Mouse (Mus musculus): ENCODE measurements around the gene Psip1.

The Psip1 gene

DNA sequence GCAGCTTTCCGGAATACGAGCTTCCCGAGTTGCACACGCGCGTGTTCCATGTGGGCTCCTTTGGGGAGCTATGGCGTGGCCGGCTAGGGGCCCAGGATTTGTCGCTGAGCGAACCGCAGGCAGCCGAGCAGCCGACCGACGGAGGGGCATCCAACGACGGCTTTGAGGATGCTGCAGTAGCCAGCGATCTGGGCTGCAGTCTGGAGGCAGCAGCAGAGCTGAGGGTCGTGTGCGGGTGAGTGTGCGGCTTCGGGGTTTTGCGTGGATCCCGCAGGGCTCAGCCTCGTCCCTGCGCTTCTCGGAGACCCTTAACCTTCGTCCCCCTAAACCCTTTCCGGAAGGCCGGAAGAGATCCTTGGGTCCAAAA is 68.5 kb downstream of the Psip1 start:
- DNase-seq (ENCODE audit: low read depth, low spot score) = no peak

DNA sequence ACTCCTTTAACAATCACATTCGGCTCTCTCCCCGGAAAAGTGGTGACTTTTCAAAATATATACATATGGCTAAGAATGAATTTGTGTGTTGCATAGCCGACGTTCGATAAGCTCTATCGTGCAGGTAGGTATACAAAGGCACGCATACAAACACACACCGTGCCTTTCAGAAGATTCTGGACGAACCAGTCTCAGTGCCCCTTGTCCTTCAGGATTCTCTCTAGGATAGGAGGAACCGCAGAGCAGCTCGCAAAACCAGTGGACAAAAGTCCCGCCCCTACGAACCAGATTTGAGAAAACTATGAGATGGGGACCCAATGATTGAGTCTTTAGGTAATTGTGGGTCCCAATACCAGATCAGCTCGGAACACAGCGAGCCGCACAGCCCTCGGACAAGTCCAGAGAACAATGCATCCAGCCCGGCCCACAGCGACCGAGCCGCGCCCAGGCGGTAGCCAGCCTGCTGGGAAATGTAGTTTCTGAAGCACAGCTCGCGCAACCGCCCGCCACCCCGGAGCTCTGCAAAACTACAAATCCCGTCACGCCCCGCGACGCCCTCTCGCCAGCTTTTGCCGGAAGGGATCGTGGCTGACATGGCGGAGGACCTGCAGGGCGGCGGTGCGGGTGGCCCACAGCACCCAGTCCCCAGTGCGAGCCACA is 69.0 kb downstream of the Psip1 start, which contains the start of gene Snapc3:
TSS of gene Snapc3 (plus strand) at position 565 of the 660 bp plus-strand sequence.
- DNase-seq (ENCODE audit: low read depth, low spot score) = peak; percentile 89

DNA sequence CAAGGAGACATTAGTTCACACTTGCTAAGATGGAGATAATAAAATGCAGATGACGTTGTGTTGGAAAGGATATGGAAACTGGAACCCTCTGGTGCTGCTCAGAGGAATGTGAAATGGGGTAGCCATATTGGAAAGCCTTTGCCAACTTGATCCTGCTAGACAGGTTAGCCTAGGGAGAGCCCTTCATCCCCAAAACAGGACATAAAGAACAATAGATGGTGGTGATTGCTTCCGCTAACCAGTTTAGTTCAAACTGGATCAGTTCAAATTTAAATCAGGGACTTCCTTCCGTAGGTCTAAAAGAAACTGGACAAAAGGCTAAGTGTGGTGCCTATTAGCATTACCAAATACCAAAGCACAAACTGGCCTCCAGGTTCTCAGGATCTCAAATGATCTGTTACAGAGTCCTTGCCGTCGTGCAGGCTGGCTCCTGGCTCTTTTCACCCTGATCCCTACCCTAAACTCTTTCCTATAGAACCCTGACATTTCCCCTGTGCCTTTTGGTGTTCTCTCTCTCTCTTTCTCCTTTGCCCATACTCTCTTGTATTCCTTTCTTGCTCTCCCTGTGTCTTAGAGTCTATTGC is 71.9 kb downstream of the Psip1 start:
- DNase-seq (ENCODE audit: low read depth, low spot score) = no peak

DNA sequence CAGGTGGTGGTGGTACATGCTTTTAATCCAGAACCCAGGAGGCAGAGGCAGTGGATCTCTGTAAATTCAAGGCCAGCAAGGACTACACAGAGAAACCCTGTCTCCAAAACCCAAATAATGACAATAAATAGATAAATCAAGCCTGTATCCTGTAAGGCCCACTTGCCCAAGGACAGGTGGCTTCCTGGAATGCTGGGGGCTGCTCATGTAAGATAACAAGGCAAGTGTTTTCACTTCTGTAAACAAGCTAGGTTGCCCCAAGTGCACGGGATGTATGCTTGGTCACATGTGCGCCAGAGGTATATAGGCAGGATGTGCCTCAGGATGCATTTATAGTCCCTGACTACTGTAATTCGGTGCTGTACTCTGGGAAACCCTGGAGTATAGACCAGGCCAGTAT is 74.2 kb downstream of the Psip1 start:
- no peak for DNase-seq (ENCODE audit: low read depth, low spot score)

DNA sequence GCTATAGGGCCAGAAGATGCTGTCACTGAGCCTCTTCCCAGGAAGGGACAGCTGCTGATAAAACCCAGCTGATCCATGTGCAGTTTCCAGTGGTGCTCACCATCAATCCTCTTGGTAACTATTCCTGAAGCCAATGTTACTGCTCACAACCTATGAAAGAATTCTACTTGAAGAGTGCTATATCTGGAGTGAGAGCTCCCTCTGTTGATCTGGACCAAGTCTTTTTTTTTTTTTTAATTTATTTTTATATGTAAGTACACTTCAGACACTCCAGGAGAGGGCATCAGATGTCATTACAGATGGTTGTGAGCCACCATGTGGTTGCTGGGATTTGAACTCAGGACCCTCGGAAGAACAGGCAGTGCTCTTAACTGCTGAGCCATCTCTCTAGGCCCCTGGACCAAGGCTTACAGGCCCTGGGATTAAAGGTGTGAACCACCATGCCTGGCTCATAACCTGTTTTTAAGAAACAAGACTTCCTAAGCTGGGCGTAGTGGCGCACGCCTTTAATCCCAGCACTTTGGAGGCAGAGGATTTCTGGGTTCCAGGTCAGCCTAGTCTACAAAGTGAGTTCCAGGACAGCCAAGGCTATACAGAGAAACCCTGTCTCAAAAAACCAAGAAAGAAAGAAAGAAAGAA is 76.3 kb downstream of the Psip1 start:
- DNase-seq (ENCODE audit: low read depth, low spot score) = no peak

DNA sequence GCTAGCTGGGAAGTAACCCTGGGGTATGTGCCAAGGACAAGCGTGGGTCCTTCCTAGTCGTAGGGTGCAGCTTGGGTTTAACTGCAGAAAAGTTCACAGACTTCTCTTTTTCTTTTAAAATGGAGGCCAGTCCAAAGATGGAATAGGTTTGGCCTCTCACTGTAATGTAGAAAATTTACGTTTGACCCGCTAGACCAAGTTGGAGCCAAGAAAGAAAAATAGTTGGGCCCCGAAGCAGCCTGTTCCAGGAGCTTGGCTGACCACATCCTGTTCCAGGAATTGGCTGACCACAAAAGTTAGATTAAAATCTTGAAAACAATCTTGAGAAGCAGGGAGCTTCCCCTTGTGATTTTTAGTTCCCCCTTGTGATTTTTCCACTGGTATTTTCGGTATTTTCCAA is 78.6 kb downstream of the Psip1 start:
- no peak for DNase-seq (ENCODE audit: low read depth, low spot score)
